Mouse (Mus musculus) bone marrow macrophage, adult 2 months (primary cell): ENCODE measurements around the gene Zfp629.

Experiments used
- CTCF ChIP-seq: IDR thresholded peaks from 2 replicates; pipeline ENCODE4 v1.5.1; 2012; ENCODE audit warnings: low read depth, mild to moderate bottlenecking, low read length, moderate library complexity
- POLR2A ChIP-seq: IDR thresholded peaks from 2 replicates; pipeline ENCODE4 v1.6.1; 2012; ENCODE audit warnings: mild to moderate bottlenecking, low read depth, low read length, borderline replicate concordance

DNA sequence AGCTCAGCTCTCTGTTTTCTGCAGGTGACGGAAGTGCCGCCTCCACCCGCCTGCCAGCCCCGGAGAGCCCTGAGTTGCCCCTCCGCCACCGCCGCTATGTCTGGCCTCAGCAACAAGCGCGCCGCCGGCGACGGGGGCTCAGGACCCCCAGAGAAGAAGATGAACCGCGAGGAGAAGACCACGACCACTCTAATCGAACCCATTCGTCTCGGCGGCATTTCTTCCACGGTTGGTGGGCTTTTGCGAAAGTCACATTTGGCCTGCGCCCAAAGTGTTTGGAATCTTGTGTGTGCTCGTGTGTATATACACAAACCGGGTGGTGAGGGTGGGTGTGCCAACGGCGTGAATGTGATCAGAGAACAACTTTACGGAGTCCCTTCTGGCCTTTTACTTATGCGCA is 26.7 kb downstream of the Zfp629 start:
- TF ChIP-seq CTCF (no peak), POLR2A (no peak)
